Mouse (Mus musculus) cerebellum, postnatal 10 days (tissue): ENCODE measurements around the gene Sgcg.

ENCODE experiments used
- DNase-seq, 2 experiments: peaks; one replicate each; pipeline ENCODE4 v3.0.0; 2021; ENCODE audit warnings: mixed read lengths in 2 of 2

The Sgcg gene

GRCm38 (mm10) chr14:61232016-61232568 is 26.2 kb downstream of the Sgcg start:
- peak; percentile 85 to 86 for DNase-seq

GRCm38 (mm10) chr14:61230179-61230578 is 28.1 kb downstream of the Sgcg start:
- no peak for DNase-seq

GRCm38 (mm10) chr14:61229763-61230162 is 28.5 kb downstream of the Sgcg start:
- DNase-seq = no peak

- no peak for DNase-seq
These were observed 32.1 kb downstream of the Sgcg start for GRCm38 (mm10) chr14:61226151-61226550.

GRCm38 (mm10) chr14:61224387-61225077 is 33.8 kb downstream of the Sgcg start:
- DNase-seq = peak; percentile 44

DNA sequence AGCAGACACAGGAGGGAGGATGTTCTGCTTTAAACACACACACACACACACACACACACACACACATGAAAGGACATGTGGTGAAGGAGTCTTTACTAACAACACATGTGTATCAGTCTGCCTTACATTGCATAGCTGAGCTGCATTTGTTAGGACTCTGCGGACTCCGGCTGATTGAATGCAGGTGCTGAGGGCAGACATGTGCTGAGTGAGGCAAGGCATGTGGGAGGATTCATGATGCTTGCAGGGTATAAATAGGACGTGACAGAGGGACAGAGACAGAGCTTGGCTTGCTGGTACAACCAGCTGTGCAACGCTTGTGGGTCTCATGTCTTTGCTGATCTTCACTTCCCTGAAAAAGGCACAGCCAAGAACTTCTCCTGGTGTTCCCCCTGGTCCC is 34.5 kb downstream of the Sgcg start:
- DNase-seq = no peak

DNA sequence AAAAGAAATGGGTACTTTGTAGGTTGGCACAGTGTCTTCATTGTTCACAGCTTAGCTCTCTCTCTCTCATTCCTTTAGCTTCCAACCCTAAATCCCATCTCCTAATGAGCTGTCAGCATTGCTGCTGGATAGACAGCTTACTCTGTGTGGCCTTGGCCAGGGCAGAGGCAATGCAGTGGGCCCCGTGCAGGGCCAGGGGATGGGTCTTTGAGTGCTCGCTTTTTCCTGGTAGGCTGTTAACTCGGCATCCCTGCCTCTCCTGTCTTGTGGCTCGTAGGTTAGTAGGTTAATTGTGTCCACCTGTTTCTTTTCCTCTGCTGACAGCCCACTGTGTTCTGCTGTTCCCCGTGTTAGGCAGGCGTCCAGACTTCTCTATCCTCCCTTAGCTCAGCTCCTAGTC is 35.8 kb downstream of the Sgcg start:
- peak; percentile 36 to 40 for DNase-seq

GRCm38 (mm10) chr14:61221166-61221565 is 37.1 kb downstream of the Sgcg start:
- DNase-seq = peak; percentile 36 to 39

DNA sequence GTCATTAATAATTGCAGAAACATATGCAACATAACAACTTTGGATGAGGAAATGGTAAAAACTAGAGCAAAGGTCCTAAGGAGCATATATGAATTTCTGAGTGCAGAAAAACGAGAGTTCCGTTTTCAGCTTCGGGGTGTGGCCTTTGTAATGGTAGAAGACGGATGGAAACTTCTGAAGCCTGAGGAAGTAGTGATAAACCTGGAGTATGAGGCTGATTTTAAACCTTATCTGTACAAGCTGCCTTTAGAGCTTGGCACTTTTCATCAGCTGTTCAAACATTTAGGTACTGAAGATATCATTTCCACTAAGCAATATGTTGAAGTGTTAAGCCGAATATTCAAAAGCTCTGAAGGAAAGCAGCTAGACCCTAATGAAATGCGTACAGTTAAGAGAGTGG is 46.5 kb downstream of the Sgcg start:
- DNase-seq = no peak

DNA sequence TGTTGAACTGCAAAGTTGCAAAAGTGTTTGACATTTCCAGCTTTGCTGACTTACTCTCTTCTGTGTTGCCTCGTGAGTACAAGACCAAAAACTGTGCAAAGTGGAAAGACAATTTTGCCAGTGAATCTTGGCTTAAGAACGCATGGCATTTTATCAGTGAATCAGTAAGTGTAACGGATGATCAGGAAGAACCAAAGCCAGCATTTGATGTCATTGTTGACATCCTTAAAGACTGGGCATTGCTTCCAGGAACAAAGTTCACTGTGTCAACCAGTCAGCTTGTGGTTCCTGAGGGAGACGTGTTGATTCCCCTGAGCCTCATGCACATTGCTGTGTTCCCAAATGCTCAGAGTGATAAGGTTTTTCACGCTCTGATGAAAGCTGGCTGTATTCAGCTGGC is 48.2 kb downstream of the Sgcg start:
- DNase-seq = no peak

DNA sequence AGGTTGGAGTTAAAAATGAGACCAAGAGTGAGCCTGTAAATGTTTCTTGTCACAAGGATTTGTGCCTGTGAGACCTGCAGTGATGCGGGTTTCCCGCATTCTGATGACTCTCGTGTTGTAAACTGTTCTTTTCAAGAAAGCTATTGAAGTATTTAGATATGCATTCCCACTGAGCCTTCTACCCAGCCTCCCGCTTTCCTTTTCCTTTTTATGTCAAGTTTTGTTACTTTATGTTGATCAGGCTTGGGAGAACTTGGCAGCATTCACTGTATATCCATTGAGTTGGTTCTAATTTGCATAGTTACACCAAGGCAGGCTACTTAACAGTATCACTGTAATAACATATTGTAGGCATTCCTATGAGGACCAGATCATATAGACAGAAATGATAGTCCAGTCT is 63.9 kb downstream of the Sgcg start:
- no peak for DNase-seq

DNA sequence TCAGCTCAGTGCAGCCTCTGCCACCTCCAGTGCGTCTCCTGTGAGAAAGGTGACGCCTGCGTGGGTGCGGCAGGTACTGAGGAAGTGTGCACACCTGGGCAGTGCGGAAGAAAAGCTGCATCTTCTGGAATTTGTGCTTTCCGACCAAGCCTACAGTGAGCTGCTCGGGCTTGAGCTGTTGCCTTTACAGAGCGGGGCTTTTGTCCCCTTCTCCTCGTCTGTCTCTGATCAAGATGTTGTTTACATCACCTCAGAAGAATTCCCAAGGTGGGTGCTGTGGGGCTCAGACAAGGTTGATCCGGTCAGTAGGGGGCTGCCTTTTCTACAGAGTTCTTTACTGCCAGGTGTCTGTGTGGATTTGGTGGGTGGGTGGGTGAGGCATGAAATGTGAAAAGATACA is 66.0 kb downstream of the Sgcg start:
- no peak for DNase-seq

- DNase-seq = no peak
These were observed 66.4 kb downstream of the Sgcg start for GRCm38 (mm10) chr14:61191904-61192303.

DNA sequence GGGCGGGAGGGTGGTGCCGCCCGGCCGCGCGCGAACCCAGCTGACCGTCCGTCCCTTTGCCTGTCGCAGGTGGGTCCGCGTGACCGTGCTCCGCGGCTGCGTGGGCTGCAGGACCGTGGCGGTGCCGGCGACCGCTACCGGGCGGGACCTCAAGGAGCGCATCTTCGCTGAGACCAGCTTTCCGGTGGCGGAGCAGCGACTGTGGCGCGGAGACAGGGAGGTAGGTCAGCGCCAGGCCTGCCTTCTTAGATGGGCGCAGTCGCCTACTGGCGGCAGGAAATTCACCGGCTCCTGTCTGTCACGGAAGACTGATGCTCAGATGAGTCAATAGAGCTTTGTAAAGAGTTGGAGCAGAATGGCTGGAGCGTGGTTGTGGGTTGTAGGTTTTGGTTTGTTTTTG is 85.1 kb downstream of the Sgcg start:
- DNase-seq = peak; percentile 85

DNA sequence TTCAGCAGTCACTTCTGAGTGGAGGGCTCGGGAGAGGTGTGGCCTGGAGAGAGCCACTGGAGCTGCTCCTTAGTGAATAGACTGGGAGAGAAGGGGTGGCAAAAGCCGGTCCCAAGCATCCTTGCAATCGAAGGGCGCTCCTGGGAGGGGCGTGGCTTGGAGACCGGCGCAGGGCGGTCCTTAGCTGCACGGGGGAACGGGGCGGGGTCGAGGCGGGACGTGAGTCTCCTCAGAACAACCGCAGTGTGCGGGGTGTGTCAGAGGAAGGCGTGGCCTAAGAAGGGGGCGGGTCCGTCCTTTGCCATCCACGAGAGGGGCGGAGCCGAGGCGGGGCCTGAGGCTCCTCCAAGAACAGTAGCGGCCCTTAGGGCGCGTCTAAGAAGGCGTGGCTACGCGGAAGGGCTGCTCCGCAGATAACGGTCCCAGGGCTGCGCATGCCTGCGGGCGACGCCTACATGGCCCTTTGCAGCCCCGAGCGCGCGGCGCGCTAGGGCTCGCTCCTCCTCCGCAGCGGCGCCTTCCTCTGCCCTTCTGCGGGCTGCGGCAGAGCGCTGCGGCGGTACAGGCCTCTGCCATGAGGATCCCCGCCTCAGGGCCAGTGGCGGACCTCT is 85.6 kb downstream of the Sgcg start:
- DNase-seq = peak; percentile 99 to 100

- no peak for DNase-seq
These were observed 86.9 kb downstream of the Sgcg start for GRCm38 (mm10) chr14:61171261-61171970.
